Mouse (Mus musculus) CH12.LX (cell line): Measurements from ENCODE around the gene Alox12e.

Experiments used
- CTCF ChIP-seq, 2 experiments: IDR thresholded peaks in 1 of 2; conservative IDR thresholded peaks in 1 of 2; 2 replicates each; pipeline ENCODE4 v1.5.1; 2011 to 2012; ENCODE audit warnings: low read depth in 2 of 2, low read length in 2 of 2, improper control_type of control experiment in 1 of 2, inconsistent platforms in 1 of 2, mild to moderate bottlenecking in 1 of 2, moderate library complexity in 1 of 2
- ELF1 ChIP-seq: IDR thresholded peaks from 2 replicates; pipeline ENCODE4 v1.6.1; 2014; ENCODE audit warnings: low read depth, mild to moderate bottlenecking, inconsistent platforms, low read length, improper control_type of control experiment
- POLR2AphosphoS2 ChIP-seq: IDR thresholded peaks from 2 replicates; pipeline ENCODE4 v1.6.1; 2011; ENCODE audit warnings: low read depth, low read length, improper control_type of control experiment
- SMC3 ChIP-seq: IDR thresholded peaks from 2 replicates; pipeline ENCODE4 v1.6.1; 2011; ENCODE audit warnings: low read depth, low read length, improper control_type of control experiment
- TCF12 ChIP-seq: IDR thresholded peaks from 2 replicates; pipeline ENCODE4 v1.6.1; 2014; ENCODE audit warnings: low read depth, mild to moderate bottlenecking, inconsistent platforms, low read length, improper control_type of control experiment
- ZC3H11A ChIP-seq: IDR thresholded peaks from 2 replicates; pipeline ENCODE4 v1.6.1; 2012; ENCODE audit warnings: low read depth, mild to moderate bottlenecking, inconsistent platforms, low read length, improper control_type of control experiment

DNA sequence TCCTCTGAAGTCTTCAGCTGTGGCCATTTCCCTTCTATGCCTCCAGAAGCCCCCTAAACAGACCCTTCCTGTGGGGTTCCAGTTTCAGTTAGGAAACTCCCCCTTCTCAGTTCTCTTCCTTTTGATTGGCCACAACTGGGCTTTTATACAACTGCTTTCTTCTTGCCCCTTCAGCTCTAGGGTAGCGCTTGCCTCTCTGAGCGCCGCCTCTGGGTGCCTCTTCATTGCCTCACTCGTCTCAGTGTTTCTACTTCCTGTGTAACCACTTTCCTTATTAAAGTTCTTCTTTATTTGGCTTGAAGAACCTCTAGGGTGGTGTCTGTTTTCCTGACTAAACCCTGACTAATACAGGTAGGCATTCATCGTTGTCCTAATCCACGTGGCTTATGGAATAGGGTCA is 31.2 kb downstream of the Alox12e start:
- TF ChIP-seq SMC3 (no peak), ZC3H11A (no peak), ELF1 (no peak), POLR2AphosphoS2 (no peak), CTCF (conservative IDR thresholded peaks at IDR 0.05 in 1 of 2, IDR thresholded peaks at IDR 0.05 in 1 of 2; ENCODE audit: low read depth in 2 of 2, low read length in 2 of 2) (no peak), TCF12 (no peak)
